Mouse (Mus musculus): ENCODE data around the gene 1700113H08Rik.

The 1700113H08Rik gene

GRCm38 (mm10) chr10:87211046-87211445 lies 153.2 kb downstream of the 1700113H08Rik start:
- no peak for DNase-seq

GRCm38 (mm10) chr10:87212854-87213253 lies 155.0 kb downstream of the 1700113H08Rik start:
- DNase-seq: no peak

DNA sequence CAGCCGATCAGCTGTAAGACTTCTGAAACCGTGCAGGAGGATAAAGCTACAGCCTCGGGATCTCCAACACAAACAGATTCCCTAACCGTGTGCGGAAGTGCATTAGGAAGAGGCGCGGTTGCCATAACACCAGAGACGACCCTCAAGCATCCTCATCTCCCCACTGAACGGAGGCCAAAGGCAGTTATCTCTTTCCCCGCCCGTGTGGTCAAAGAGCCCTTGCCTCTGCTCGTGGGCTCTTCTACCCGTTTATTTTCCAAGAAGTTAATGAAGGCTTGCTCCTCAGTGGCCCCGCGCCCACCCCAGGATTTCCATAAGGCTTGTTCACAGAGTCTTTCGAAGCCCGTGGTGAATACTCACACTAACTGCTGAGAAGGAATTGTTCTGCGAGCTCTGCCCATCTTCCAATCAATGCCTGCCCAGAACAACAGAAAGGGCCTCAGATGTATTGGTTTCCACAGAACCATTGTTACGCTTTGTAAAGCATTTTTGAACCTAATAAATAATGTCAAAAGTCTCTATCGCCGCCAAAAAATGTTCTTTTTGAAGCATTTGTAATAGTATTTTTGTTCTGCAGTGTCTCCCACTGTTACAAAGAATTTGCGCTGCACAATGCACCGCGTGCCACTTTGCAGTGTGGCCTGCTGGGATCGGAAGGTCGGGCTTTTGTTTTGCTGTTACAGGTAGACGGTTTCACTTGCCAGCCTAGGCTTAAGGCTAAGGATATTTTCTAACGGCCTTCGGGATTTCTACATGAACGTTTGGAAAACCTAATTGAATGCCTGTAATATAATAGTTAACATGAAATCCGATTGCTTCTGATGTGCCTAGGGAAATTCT lies 172.4 kb downstream of the 1700113H08Rik start:
- DNase-seq: no peak

GRCm38 (mm10) chr10:87239332-87240008 lies 181.6 kb downstream of the 1700113H08Rik start:
- no peak for DNase-seq

DNA sequence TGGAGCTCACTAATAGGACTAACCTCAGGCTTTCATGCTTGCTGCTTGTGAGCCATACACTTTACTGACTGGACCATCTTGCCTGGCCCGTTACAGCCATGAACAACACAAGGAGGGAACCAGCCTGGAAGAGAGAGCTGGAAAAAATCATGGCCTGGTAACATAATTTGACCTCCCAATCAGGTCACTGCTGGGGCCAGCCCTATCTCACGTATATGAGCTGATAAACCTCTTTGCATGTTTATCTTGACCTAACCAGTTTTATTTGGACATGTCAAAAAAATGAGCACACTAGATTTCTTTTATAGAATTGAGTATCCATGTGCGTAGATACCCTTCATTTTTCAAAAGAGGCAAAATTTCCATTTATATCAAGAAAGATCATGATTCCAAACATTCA lies 213.9 kb downstream of the 1700113H08Rik start:
- no peak for DNase-seq

GRCm38 (mm10) chr10:87272133-87272622 lies 214.3 kb downstream of the 1700113H08Rik start:
- DNase-seq: no peak

- DNase-seq: no peak
Observed at GRCm38 (mm10) chr10:87275075-87275474, 217.2 kb downstream of the 1700113H08Rik start.

All from kidney, postnatal 4 days (tissue).